Mouse (Mus musculus) spleen, postnatal 14 days (tissue): ENCODE results near the gene Tnr.

Experiments used
- DNase-seq, 2 experiments: peaks; one replicate each; pipeline ENCODE4 v3.0.0; 2021 to 2022; ENCODE audit warnings: low spot score in 2 of 2

The Tnr gene

DNA sequence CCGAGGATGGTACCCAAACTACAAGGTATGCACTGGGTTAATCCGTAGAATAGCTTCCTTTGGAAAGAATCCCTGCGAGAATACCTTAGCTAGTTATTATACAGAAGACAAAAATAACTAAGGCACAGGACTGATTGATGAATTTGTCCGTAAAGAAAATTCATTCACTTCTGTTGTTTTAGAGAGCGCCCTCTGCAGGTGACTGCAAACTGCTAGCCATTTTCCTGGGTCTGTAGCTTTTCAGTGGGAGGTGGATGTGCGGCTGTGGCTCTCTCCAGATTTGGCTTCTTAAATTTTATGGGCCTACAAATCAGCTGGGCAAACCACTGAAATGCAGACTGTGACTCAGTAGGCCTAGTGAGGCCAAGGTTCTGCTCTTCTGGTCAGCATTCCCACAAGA, 42.5 kb downstream of the Tnr start:
- DNase-seq: no peak

DNA sequence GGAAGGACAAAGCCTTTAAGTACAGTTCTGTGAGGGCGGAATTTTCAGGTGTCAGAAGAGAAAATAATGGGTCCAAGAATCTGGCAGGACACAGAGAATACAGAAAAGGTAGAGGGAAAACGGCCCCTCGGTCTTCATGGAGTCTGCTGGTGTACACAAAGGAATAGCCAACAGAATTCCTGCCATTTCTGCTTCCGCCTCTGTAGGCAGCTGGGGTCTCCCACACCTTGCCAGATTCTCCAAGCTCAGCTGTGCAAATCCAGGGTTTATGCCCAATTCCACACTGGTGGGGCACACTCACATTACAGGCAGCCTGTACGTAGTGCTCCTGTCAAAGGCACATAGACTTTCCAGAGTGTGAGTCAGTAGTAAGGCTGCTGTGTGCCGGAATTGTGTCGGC, 43.6 kb downstream of the Tnr start:
- DNase-seq: no peak

DNA sequence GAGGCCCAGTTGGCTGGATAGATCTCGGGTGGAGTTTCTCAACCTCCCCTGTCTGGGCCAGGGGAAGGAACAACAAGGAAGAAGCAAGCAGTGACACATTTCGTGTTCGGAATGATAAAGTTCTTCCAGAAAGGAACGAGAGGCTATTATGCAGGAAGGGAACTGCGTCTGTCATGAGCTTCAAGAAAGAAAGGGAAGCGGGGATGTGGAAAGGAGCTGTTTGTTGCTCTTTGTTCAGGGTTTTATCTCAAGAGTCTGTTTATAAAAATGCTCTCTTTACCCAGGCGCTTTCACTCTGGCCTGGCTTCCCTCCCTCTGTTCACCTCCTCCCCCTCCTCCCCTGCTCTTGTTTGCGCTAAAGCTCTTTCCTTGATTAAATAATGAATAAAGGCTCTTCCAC, 46.7 kb downstream of the Tnr start:
- DNase-seq: no peak

DNA sequence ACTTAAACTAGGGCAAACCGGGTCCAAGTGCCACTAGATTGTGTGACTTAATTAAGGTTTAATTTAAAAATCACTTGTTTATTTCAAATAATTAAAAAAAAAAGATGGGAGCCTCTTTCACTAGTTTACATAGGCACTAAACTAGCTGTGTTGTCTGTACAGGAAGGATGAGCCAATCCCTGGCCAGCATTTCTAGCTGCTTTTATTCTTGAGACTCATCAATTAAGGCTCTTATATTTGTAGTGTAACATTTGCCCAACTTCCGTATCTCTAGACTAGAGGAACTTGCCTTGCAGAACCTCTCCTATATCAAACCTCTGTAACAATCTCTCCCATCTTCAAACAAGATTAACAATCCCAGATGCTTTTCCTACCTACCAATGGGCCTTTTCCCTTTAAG, 47.3 kb downstream of the Tnr start:
- no peak for DNase-seq

DNA sequence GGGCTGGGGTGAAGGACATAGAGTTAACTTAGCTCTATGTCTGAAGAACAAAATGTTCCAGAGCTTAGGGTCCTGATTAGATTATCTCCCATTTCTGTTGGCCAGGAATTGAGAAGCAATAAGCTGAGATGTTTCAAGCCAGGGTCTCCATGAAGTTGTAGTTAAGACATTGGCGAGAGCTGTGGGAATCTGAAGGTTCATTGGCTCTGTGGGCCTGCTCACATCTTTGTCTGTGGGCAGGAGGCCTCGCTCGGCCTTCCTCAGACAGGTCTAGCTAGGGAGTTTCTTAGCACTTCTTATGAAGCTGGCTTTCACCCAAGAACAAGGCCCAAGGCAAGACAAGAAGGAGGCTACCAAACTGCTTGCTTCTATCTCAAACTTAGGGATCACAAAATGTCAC, 48.4 kb downstream of the Tnr start:
- no peak for DNase-seq

DNA sequence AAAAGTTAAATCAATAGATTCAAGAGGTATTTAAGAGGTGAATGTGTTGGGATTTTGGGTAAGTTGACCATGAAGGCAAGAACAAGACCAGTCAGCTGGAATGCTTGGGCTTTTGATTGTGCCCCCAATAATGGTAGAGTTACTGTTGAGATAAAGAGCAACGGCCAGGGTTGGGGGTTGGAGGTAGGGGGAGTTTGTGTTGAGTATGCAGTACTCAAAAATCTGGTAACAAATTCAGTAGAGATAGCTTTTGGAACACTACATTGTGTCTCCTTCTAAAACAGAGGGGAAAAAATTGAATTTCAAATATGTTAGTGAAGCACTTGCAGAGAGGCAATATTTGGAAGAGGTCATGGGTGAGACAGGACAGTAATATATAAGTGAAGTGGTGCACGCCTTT, 49.5 kb downstream of the Tnr start:
- DNase-seq: no peak

DNA sequence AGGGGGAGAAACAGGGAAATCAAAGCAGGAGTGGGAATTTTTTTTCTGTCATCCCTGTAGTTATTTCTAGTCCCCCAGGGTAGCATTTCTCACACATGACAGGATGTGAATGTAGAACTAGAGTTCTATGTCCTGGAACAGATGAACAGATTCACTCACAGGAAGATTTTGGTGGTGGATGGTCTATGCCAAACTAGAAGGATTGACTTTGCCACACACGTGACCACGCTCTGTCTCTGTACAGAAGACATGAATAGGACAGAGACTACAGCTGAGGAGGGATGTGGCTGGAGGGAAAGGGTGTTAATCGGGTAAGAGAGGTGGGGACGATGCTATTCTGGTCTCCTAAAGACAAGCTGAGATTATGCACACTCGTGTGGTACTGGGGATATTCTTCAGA, 51.1 kb downstream of the Tnr start:
- no peak for DNase-seq

DNA sequence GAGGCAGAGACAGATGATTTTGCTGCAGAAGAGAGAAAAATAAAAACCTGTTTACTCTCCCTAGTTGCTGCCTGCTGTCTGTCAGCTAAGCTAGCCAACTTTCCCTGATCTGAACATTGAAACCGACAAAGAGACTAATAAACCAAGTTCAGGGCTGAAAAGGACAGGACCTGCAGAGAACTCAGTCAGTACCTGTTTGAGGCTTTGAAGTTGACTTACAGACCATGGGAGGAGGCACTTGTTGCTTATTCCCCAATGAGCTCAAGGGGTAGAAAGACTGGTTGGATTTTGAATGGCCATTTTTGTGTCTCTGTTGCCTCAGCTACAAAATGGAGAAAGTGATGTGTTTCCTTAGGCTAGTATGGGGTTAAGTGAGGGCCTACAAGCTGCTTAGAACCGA, 52.7 kb downstream of the Tnr start:
- no peak for DNase-seq

DNA sequence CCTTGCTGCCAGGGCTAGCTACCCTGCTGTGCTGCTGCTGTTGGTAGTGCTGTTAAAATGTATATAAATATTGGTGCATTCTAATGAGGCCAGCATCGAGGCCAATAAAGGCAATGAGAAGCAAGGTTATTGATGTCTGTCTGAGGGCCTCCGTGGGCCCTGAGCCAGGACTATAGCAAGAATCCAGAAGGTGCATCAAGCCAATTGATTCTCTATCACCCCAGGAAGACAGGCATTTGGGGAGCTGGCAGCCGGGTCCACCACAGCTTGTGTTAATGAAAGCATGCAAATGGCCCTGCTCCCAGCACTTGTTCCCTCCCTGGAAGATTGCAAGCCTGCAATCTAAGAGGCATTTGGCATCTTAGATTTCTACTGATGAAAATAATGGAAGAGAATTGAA, 54.8 kb downstream of the Tnr start:
- DNase-seq: no peak

DNA sequence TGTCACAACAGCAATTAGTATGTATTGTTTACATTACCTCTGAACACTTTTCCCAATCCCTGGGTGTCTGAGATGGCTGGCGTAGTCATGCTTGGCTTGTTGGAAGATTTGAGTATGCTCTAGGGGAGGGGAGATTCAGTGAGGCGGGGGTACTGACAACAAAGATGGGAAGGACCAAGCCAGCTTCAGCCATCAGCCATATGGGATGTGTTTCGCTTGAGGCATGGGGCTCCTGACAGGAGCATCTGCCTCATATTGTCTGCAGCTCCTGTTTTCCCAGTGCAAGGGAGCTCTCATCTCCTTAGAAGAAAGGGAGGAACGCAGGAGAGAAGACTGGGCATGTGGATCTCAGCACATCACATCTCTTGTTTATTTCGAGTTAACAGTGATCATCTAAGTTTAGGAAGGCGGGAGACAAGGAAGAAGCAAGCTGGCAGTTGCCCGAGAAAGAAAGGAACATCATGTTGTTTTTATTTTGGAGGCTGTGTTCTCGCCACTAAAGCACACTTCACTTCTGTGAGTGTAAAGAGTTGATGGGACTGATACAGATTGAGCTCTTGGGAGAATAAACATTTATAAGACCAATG, 56.9 kb downstream of the Tnr start:
- DNase-seq: no peak

DNA sequence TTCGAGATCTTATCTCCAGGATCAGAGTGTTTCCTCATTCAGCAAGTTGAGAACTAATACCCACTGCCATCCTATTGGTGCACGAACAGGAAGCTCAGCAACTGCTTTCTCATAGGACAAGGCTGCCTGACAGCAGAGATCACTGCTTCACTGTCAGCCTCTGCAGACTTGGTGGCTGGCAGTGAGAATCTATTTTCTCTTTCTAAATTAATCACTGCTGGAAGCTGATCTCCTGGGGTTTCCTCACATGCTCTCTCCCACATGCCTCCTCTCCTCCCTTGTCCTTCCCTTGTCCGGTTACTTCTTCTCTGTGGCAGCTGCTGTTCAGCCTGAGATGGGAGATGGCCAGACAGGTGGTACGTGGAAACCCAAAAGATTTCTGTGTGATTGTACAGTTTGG, 60.3 kb downstream of the Tnr start:
- DNase-seq: no peak

DNA sequence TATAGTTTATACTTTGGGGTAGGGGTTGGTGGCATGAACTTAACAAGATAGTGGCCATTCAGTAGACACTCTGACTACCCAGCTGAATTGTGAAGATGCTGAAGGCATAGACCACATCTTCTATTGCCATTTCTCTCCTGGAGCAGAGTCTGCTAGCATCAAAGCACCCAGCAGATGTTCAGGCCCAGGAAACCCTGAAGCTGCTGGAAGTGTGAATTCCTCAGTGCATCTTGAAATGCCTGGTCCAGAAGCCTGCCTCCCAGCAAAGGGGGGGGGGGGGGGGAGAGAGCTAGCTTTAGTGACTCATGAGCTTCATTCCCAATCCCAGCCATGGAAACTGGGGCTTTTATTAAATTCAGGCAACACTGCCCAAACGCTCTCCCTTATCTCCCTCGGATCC, 65.2 kb downstream of the Tnr start:
- no peak for DNase-seq

DNA sequence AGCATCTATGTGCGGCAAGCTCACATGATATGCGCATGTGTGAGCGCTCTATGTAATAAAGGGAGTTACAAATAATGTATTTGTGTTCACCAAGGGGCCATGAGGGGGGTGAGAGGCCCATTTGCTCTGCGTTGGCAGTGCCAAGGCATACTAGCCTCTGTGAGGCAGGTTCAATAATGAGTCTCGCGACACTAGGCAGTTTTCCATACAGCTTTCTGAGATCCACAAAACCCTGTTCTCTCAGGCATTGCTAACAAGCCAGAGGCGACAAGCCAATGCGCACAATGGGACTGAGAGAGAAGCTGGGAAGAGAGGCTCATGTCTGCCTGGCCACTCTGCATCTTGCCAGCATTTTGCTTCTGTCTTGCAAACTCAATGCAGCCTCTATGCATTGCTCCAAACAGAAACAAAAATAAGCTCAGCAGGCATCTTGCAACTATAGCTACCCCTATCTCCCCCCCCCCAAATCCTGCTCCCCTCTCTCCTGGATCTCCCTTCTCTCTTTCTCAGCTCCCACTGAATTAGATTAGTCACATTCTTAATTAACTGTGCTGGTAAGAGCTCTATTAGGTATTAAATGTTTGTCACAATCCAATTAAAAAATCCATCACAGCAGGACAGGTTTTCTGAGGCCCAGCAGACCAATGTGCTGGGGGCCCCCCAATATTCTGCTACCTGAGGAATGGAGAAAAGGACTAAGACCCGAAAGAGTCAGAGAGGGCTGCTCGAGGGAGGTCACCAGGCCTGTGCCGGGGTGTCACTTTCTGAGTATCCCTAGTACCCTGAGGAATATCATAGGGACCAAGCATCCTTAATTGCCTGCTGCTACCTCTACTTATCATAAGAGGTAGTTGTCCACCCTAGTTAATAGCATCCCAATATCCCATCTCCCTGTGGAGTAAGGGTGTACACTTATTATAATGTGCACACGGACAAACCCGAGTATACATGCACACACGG, 70.8 kb downstream of the Tnr start:
- DNase-seq: no peak

DNA sequence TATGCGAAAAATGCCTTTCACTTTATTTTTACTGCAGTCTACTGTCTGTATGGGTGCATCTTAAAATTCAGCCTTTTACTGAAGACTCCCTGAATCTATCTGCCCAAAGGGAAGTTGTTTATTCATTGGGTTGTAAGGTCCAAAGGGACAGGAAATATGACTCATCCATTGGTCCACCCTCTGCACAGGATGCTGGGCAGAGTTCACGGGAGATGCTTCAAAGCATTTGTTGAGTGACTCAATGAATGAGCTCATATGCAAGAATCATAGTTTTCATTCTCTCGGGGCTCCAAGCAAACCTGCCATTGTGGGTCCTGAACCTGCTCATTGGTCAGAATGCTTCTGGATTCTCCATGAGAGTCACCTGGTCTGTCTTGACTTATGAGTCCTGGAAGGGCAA, 72.2 kb downstream of the Tnr start:
- DNase-seq: no peak

DNA sequence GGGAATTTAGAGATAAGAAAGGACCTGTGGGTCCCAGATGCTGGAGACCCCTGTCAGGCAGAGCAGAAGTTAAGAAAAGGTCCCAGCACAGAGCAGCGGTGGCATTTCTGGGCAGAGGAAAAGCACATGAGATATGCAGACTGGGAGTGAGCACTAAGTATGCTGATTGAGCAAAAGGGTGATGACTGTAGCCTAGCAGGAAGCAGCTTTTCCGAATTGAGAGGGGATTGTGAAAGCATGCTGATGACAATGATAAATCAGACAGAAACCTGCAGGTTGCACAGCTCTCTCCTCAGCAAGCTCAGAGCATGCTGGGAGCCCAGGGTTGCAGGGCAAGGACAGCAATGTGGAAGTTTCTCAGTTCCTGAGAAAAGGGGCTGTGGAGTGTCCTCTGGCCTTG, 73.1 kb downstream of the Tnr start:
- DNase-seq: no peak

DNA sequence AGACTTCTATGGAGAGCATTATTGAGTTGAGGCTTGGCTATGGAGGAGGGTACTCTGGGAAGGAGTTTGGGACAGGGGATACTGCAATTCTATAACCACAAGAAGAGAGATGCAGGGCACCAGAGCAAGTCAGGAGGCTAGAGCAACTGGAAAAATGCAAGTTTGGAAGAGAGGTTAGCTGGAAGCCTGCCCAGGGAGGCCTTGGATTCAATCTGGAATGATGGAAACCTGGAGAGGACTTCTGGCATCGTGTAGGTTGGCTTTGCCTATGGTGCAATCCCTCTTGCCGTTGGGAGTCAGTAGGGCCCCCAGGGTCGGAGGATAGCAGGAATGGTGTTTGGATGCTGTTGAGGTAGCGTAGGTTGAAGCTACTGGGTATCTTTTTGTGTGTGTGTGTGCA, 90.0 kb downstream of the Tnr start:
- no peak for DNase-seq

DNA sequence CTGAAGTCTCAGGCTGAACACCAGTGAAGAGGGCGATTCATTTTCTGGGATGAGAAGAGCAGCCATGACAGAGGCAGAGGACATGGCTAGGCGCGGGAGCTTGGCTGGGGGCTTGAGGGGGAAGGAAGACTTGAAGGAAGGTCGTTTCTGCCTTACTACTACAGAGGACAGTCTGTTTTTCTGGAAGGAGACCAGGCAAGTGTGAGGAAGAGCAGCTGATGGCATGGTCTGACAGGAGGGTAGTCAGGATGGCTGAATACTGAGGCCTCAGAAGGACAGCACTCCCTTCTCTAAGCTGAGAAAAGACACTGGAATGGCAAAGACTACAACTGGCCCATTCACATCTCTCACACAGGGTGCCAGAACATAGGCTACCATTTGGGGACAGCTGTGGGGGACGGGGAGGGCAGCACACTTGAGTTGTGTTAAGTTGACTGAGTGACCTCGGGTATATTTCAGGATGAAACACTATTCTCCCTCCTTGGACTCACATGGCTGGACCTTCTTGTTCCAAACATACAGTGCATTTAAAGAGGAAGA, 90.6 kb downstream of the Tnr start:
- DNase-seq: no peak

DNA sequence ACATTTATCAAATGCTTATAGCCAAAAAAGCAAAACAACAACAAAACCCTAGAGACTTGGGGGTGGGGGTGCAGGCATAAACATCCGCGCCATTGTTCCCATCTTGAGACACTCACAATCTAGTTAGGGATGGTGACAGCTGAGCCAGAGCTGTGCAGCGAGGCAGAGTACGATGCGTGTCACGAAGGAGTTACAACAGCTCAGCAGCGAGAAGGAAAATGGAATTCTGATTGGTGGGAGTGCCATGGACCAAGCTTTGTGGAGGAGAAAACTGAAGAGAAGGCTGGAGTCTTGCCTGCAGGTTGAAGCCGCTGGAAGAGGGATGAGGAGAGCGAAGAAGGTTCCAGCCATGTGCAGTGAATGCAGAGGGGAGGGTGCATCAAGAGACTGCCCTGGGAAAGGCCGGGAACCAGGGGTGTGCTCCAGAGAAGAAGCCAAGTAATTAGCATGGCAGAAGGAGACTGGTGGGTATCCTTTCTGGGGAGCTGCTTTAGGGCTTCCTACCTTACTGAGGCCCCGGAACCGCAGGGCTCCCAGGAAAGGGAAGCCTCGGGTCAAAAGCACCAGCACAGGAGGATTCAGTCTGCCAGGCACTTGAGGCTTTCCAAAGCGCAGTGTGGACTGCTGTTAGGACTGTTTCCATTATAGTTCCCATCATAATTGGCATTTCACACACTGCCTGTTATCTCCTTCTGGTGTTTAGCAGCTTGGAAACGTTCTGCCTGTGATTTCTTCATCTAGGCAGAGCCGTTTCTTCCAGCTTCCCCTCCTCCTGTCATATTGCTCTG, 91.3 kb downstream of the Tnr start:
- DNase-seq: no peak

DNA sequence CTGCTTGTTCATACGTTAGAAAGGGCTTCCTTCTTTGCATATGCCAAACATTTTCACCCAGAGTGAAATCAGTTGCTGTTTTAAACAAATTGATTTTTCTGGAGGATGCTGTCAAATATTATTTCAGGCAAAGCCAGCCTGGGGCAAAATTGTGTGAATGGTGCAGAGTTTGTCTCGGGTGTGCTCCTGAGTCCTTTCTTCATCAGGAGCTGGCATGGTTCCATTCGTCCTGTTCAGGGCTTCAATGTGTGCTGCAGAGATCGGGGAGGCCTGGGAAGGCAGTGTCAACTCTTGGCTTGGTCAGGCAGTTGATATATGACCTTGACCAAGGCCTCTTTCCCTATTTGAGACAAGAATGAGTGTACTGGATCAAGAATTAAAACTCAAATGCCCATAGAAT, 92.1 kb downstream of the Tnr start:
- no peak for DNase-seq

DNA sequence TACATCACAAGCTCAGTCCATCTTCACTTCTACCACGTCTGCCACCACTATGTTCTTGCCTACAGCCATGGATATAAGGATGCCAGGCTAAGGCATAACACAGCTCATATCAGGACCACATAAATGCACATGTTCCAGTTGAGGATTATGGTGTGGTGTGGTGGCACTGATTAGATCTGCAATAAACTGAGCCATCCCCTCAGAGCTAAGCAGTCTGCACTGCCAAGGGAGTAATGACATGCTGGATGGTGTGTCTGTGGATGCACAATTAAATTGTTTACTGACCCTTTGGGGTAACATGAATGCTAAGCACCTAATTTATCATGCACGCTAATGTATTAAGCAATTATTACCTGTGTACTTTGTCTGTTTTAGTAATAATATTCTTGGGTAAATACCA, 95.6 kb downstream of the Tnr start:
- DNase-seq: no peak

DNA sequence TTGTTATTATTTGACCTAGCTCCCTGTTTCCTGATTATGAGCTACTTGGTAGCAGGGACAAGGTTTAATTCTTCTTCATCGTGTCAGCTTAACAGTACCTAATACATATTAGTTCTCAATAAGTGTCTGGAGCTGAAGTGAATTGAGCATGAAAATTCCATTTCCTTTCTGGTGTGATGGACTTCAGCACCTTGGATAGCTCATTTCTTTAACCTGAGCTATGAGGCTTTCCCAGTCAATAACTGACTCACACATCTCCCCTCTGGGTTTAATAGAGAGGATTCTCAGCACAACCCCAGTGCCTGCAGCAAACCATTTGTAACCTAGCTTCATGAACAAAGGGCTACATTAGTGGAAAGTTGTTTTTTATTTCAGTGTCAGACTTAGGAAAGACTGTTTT, 97.8 kb downstream of the Tnr start:
- no peak for DNase-seq

DNA sequence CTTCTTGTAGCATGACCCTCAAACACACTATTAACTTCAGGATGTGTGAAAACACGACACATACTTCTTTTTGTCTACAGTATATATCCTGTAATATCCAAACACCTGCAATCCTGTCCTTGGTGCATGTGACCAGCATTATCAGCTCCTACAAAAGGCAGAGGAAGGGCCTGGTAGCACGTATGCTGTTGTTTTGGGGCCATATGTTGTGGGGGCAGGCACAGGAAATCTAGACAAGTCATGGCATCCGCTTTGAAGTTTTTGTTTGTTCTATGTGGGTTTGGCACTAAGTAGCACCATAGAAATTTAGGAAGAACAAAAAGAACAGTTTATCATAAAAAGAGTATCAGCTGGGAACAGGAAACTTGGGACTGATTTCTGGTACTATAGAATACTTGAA, 105.5 kb downstream of the Tnr start:
- DNase-seq: no peak
